Mouse (Mus musculus) neutrophil, adult 65 days (primary cell): Measurements from ENCODE around the gene Dnaic2. TPM values are rescaled to one million over a fixed set of nuclear protein-coding genes. Genes with fewer than 3 reads are reported as not detected.

ENCODE experiments used
- total RNA-seq: library from RNA; stranded (reverse); gene quantifications from 2 replicates; pipeline ENCODE4 v1.2.4, GENCODE M21; 2023

Gene Dnaic2
- total RNA-seq = not detected in 2 replicates

GRCm38 (mm10) chr11:114726965-114727825, at the start of gene Dnaic2:
TSS of gene Dnaic2 (plus strand) at chr11:114727408.

GRCm38 (mm10) chr11:114764820-114765818, 37.9 kb downstream of the Dnaic2 start, which contains the start of gene Kif19a:
TSS of gene Kif19a (plus strand) at chr11:114765388.

GRCm38 (mm10) chr11:114795848-114796322, 68.7 kb downstream of the Dnaic2 start, which contains the start of gene Btbd17:
TSS of gene Btbd17 (minus strand) at chr11:114795945.

GRCm38 (mm10) chr11:114798624-114799023, 71.4 kb downstream of the Dnaic2 start, which contains the start of gene Gpr142:
TSS of gene Gpr142 (plus strand) at chr11:114798924.

Other genes with a start within 250 kb of the Dnaic2 start
- 461 and 525 TPM in 2 replicates for gene Rpl38, start 58.9 kb upstream of the Dnaic2 start, total RNA-seq
- 0.57 and 1.3 TPM in 2 replicates for gene Ttyh2, start 52.0 kb upstream of the Dnaic2 start, total RNA-seq
- 0.23 and 0.73 TPM in 2 replicates for gene Kif19a, start 38.0 kb downstream of the Dnaic2 start, total RNA-seq
- gene Btbd17, start 68.5 kb downstream of the Dnaic2 start, total RNA-seq = not detected in 2 replicates
- gene Gpr142, start 71.5 kb downstream of the Dnaic2 start, total RNA-seq = not detected in 2 replicates
- gene Gprc5c, start 123.7 kb downstream of the Dnaic2 start, total RNA-seq = 5.0 and 7.0 TPM in 2 replicates
- 61.7 and 68.2 TPM in 2 replicates for gene Cd300a, start 162.6 kb downstream of the Dnaic2 start, total RNA-seq
- gene Cd300lb, start 207.0 kb downstream of the Dnaic2 start, total RNA-seq = 114 and 127 TPM in 2 replicates
- 0.66 TPM in 1 of 2 replicates, not detected in the other for gene Cd300c, start 241.7 kb downstream of the Dnaic2 start, total RNA-seq